Mouse (Mus musculus): ENCODE measurements around the gene Tmtc1. TPM values are rescaled to one million over a fixed set of nuclear protein-coding genes. Genes with fewer than 3 reads are reported as not detected.

Gene Tmtc1
- polyA plus RNA-seq, 1 experiment from 2014 or later, result 3.6 TPM

DNA sequence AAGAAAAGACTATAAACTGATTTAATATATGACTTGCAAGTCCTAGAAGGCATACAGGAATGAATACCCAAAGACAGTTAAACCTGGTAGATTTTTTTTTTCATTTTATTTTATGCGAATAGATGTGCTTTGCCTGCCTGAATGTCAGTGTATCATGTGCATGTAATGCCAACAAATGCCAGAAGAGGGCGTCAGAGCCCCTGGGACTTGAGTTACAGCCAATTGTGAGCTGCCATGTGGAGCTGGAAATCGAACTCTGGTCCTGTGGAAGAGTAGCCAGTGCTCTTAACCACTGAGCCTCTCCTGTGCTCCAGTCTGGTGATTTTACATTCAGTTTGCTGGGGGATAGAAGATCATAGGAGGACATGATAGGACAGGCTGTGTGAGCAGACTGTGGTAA lies 4.0 kb upstream of the Tmtc1 start:
- ATAC-seq (ENCODE audit: low FRiP score, low read depth), result no peak
- Histone ChIP-seq H3K36me3 (no peaks in the 10 kb centered on the region), H3K27me3 (no peaks in the 10 kb centered on the region), H3K9me3 (no peaks in the 10 kb centered on the region), H3K4me2 (no peak overlapping the region), H3K4me3 (no peak overlapping the region), H3K9ac (no peak overlapping the region), H3K4me1 (replicated peaks) (peaks cover 14% of the 10 kb centered on the region), H3K27ac (replicated peaks) (no peak overlapping the region)
- WGBS, result 73% methylated on average over 3 of the region's 3 CpGs

DNA sequence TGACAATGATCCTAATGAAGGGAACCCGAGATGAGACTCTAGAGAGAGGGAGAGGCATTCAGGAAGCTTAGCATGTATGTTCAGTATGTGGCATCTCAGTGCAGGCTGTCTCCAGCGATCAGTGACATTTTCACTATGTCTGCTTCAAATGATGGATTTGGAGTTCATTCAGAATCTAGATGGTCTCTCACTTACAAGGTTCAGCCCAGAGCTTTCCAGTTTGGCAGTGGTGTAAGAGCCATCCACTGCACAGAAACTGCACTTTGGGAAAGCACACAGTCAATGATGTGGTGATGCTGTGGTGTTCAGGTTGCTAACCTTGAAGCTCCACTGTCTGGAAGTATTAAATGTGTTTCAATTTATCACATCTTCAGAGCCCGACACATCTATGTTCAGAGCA lies 1.9 kb upstream of the Tmtc1 start:
- H3K27me3 ChIP-seq, result no peaks in the 10 kb centered on the region; the same call in 1 of the 2 replicates
- 58% methylated on average over 3 of the region's 3 CpGs for WGBS
- peaks cover 33% of the 10 kb centered on the region for H3K4me1 ChIP-seq (replicated peaks)
- no peaks in the 10 kb centered on the region for H3K36me3 ChIP-seq
- no peak overlapping the region for H3K27ac ChIP-seq (replicated peaks)
- no peak overlapping the region for H3K9ac ChIP-seq
- H3K4me3 ChIP-seq, result no peak overlapping the region
- H3K9me3 ChIP-seq, result no peaks in the 10 kb centered on the region
- H3K4me2 ChIP-seq, result no peak overlapping the region
- no peak for ATAC-seq (ENCODE audit: low FRiP score, low read depth)

DNA sequence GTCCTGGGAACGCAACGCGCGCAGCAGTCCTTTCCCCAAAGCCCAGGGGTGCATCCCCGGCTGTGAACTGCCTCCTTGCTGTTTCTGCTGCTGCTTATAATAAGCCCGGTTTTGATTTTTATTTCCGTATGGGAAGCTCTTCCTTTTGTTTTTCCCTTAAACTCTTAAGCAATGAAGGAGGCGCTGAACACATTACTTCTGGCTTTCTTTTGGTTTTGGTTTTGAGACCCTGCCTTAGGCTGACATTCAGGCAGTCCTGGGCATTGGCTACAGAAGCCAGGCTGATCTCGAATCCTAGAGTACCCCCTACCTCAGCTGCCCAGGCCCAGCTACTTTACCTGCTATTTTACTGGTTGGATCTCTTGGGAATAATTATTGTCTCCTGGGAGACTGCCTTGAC lies 607 bp upstream of the Tmtc1 start:
- Histone ChIP-seq H3K4me3 (peak overlapping the region; percentile 87), H3K4me1 (replicated peaks) (peaks cover 33% of the 10 kb centered on the region), H3K27me3 (no peaks in the 10 kb centered on the region; the same call in 1 of the 2 replicates), H3K9ac (peak overlapping the region; percentile 81), H3K27ac (replicated peaks) (peak overlapping the region; percentile 80), H3K36me3 (no peaks in the 10 kb centered on the region), H3K9me3 (no peaks in the 10 kb centered on the region), H3K4me2 (peak overlapping the region; percentile 92)
- WGBS, result 1% methylated on average over 9 of the region's 9 CpGs
- ATAC-seq (ENCODE audit: low FRiP score, low read depth), result no peak

DNA sequence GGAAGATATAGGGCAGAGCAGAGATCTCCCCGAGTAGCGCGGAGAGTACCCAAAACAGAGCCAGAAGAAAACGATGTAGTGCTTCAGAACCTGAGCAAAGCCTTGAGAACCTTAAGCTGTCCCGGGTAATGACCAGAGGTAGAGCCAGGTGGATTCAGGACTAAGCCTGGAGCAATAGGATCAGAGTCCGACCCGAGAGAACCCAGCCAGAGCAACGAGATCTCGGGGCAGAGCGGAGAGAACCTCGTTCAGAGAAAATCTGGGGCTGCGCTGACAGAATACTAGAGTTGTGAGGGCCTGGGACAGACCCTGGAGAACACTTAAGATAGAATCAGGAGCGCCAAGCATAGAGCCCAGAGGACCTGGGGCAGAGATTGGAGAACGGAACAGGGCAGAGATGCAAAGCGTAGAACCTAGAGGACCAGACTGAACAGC lies 881 bp downstream of the Tmtc1 start:
- ATAC-seq (ENCODE audit: low FRiP score, low read depth), result 0 out of 2 replicates have a peak, but pooled peaks have one; percentile 8
- H3K4me3 ChIP-seq, result peak overlapping the region; percentile 87
- 3% methylated on average over 15 of the region's 15 CpGs for whole genome bisulfite sequencing
- H3K27ac ChIP-seq (replicated peaks), result peak overlapping the region; percentile 80; the same call in 1 of the 2 replicates
- H3K4me1 ChIP-seq (replicated peaks), result peaks cover 33% of the 10 kb centered on the region
- H3K4me2 ChIP-seq, result peak overlapping the region; percentile 92
- no peaks in the 10 kb centered on the region; the same call in 1 of the 2 replicates for H3K27me3 ChIP-seq
- peak overlapping the region; percentile 81 for H3K9ac ChIP-seq
- no peaks in the 10 kb centered on the region for H3K36me3 ChIP-seq
- H3K9me3 ChIP-seq, result no peaks in the 10 kb centered on the region

DNA sequence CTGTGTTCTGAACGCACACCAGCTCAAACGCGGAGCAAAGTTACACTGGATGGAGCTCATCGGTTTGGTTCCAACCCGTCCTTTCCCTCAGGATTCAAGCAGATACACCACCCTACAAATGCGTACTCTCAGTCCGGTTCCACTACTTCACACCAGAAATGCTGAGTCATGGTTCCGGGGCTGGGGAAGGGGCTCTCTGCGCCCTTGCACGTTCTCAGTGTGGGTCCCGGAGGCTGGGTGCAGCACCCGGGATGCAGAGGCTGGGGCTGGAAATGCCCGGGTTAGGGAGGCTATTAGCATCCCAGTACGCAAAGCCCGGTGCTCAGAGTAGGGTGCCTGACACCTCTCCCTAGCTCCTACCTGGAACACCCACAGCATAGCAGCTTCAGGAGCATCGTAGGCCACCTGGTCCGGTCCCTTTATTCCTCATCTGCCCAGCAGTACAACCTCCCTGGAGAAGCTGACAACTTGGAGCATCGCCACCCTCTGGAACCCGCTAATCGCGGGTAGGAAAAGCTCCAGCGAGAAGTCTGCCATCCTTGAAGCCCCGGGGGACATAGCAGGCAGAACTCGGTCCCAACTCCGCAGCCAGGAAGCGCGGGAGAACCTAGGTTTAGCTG lies 1.4 kb downstream of the Tmtc1 start:
- Histone ChIP-seq H3K27me3 (no peaks in the 10 kb centered on the region; the same call in 1 of the 2 replicates), H3K36me3 (no peaks in the 10 kb centered on the region), H3K27ac (replicated peaks) (peak overlapping the region; percentile 80; the same call in 1 of the 2 replicates), H3K9me3 (no peaks in the 10 kb centered on the region), H3K4me2 (peak overlapping the region; percentile 92), H3K4me1 (replicated peaks) (peaks cover 33% of the 10 kb centered on the region), H3K4me3 (peak overlapping the region; percentile 87), H3K9ac (peak overlapping the region; percentile 81)
- WGBS, result under 1% methylated on average over 27 of the region's 27 CpGs
- peak; percentile 21; the same call in 1 of the 2 replicates for ATAC-seq (ENCODE audit: low FRiP score, low read depth)

DNA sequence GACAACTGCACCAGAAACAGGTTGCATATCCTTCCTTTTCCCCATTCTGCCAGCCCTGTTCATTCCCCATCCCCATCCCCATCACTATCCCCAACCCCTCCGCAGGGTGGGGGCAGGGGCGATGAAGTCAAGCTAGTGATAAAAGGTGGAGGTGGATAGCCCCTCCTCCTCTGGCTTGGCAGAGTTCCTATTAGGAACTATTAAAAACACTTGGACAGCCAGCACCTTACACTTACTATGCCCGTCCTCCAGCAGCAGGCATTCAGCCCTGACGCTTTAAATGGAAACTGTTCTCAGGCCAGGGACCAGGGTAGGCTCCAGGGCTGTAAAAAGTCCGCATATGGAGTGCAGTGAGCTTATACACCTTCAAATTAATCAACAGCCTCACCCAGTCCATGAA lies 2.3 kb downstream of the Tmtc1 start:
- Histone ChIP-seq H3K27ac (replicated peaks) (no peak overlapping the region), H3K9ac (peak overlapping the region; percentile 81; the same call in 1 of the 2 replicates), H3K4me3 (peak overlapping the region; percentile 87), H3K27me3 (no peaks in the 10 kb centered on the region; the same call in 1 of the 2 replicates), H3K4me1 (replicated peaks) (peaks cover 33% of the 10 kb centered on the region), H3K9me3 (no peaks in the 10 kb centered on the region), H3K4me2 (peak overlapping the region; percentile 92), H3K36me3 (no peaks in the 10 kb centered on the region)
- WGBS, result 8% methylated on average over 5 of the region's 5 CpGs
- no peak for ATAC-seq (ENCODE audit: low FRiP score, low read depth)

DNA sequence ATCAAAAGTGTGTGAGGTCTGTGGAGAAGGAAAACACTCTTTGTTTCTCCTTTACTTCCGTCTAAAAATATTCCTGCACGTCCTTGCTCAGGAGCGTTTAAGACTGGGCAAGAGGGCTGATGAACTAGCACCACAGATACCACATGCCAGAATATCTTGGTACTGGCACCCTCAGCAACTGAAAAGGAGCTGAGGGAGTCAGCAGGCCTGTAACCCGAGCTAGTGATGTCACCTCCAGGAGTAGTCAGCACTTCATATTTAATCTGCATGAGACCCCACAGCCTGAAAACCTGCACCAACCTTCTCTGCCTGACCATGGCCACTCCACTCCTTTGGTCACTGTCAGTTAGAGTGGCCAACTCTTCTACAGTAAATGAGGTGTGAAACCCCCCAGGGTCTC lies 5.1 kb downstream of the Tmtc1 start:
- Histone ChIP-seq H3K4me2 (no peak overlapping the region), H3K4me1 (replicated peaks) (peaks cover 27% of the 10 kb centered on the region), H3K4me3 (no peak overlapping the region), H3K36me3 (no peaks in the 10 kb centered on the region), H3K27me3 (no peaks in the 10 kb centered on the region; the same call in 1 of the 2 replicates), H3K9ac (no peak overlapping the region), H3K9me3 (no peaks in the 10 kb centered on the region), H3K27ac (replicated peaks) (no peak overlapping the region)
- WGBS, result 83% methylated on average over 4 of the region's 4 CpGs
- no peak for ATAC-seq (ENCODE audit: low FRiP score, low read depth)

DNA sequence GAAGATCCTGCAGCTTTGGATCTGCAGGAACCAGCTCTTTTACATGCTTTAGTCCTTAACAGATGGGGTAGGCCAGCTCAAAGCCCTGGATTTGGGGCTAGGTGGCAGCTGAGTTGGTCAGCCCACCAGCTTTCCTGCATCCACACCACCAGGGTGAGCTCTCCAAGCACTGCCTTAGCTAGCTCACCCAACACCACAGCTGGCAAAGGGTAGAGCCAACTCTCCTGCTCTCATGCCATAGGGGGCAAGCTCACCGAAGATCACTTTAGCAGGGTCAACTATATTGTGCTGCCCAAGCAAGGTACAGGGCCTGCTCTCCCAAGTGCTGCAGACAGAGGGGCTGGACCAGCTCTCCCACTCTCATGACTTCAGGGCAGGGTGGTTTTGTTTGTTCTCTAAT lies 6.6 kb downstream of the Tmtc1 start:
- Histone ChIP-seq H3K9ac (no peak overlapping the region), H3K4me1 (replicated peaks) (peaks cover 13% of the 10 kb centered on the region), H3K9me3 (no peaks in the 10 kb centered on the region), H3K27ac (replicated peaks) (no peak overlapping the region), H3K27me3 (no peaks in the 10 kb centered on the region; the same call in 1 of the 2 replicates), H3K4me2 (no peak overlapping the region), H3K4me3 (no peak overlapping the region), H3K36me3 (no peaks in the 10 kb centered on the region)
- WGBS, result 83% methylated on average over 1 of the region's 1 CpGs
- ATAC-seq (ENCODE audit: low FRiP score, low read depth), result no peak

DNA sequence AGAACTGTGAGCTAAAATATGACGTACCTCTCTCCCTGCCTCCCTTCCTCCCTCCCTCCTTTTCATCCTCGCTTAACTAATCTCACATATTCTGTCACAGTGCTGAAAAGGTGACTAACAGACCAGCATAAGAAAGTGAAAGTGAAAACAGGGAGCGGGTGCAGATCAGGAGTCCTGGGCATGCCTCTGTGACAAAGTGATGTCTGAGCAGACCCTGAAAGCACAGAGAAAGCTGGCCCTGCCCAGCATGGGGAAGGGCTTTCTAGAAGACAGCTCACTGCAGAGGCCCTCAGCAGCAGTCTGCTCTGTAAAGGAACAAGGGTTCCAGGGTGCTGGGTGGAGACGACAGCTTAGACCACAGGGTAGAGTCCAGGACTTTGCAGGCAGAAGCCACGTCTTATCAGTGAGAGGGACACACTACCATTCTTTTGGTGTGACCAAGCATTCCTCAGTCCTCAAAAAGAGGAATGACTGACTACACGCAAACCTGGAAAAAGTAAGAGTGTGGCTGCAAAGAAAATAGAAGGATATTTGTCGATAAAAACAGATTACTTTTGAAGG lies 7.7 kb downstream of the Tmtc1 start:
- Histone ChIP-seq H3K9ac (no peak overlapping the region), H3K27ac (replicated peaks) (no peak overlapping the region), H3K27me3 (no peaks in the 10 kb centered on the region; the same call in 1 of the 2 replicates), H3K9me3 (no peaks in the 10 kb centered on the region), H3K4me1 (replicated peaks) (peaks cover 3% of the 10 kb centered on the region; the same call in 1 of the 2 replicates), H3K36me3 (no peaks in the 10 kb centered on the region), H3K4me3 (no peak overlapping the region), H3K4me2 (no peak overlapping the region)
- ATAC-seq (ENCODE audit: low FRiP score, low read depth), result no peak
- 87% methylated on average over 7 of the region's 7 CpGs for WGBS

DNA sequence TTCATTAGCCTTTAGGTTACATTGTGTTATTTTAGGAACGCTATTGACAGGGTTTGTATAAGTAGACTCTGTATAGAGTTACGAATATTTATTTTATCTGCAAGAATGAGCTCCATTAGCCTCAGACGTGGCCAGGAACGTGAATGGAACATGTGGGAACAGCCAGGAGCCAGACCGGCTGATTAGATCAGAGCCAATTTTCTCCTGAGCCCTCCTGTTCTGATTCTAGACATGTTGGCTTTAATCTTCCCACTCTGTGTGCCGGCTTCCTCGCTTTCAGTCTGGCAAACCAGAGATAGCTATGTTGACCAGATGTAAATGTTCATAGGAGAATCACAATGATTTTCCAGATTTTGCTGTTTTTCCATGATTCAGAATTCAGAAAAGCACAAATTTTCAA lies 22.6 kb downstream of the Tmtc1 start:
- no peaks in the 10 kb centered on the region for H3K4me1 ChIP-seq (replicated peaks)
- no peak overlapping the region for H3K27ac ChIP-seq (replicated peaks)
- no peak overlapping the region for H3K4me3 ChIP-seq
- H3K9me3 ChIP-seq, result no peaks in the 10 kb centered on the region
- ATAC-seq (ENCODE audit: low FRiP score, low read depth), result no peak
- no peaks in the 10 kb centered on the region for H3K27me3 ChIP-seq
- H3K9ac ChIP-seq, result no peak overlapping the region
- no peak overlapping the region for H3K4me2 ChIP-seq
- WGBS, result 56% methylated on average over 7 of the region's 7 CpGs
- no peaks in the 10 kb centered on the region for H3K36me3 ChIP-seq

DNA sequence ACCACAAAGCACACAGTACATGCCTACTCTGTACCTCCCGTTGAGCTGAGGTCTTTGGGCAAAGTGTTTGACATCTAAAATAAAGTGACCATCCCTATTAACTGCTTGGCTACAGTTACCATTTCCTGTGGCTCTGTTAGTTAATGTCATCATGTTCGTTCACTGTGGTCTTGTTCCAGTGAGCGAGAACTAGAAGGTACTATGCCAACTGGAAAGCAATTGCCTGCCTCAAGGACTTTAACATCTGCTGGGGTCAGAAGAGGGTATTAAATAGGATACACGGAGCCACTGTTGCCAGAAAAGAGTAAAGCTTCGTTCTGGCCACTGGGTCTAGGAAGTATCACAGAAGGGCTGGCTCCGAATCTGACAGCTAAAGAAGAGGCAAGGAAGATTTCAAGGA lies 23.8 kb downstream of the Tmtc1 start:
- Histone ChIP-seq H3K27me3 (no peaks in the 10 kb centered on the region), H3K4me1 (replicated peaks) (no peaks in the 10 kb centered on the region), H3K9me3 (no peaks in the 10 kb centered on the region), H3K9ac (no peak overlapping the region), H3K4me3 (no peak overlapping the region), H3K27ac (replicated peaks) (no peak overlapping the region), H3K4me2 (no peak overlapping the region), H3K36me3 (no peaks in the 10 kb centered on the region)
- 78% methylated on average over 6 of the region's 6 CpGs for WGBS
- no peak; the same call in 1 of the 2 replicates for ATAC-seq (ENCODE audit: low FRiP score, low read depth)

DNA sequence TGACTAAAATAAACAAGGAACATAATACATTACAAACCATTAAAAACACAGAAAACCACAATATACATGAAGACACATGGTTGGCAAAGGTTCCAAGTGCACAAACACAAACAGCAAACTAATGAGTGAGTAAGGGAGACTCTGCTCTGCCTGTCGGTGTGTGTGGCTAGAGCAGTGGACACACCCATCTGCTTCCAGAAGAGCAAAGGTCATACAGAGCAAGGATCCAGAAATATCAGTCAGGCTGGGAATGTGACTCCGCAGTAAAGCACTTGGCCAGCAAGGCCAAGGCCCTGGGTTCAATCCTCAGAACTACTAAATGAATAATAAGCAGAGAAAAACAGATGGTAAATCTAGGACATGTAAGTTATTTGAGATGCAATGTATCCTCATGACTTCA lies 27.6 kb downstream of the Tmtc1 start:
- WGBS, result 74% methylated on average over 2 of the region's 2 CpGs
- H3K27ac ChIP-seq (replicated peaks), result no peak overlapping the region

More for the DNA sequence above, 27.6 kb downstream of the Tmtc1 start:
- Histone ChIP-seq H3K4me3 (no peak overlapping the region), H3K4me2 (no peak overlapping the region), H3K27me3 (no peaks in the 10 kb centered on the region), H3K9me3 (no peaks in the 10 kb centered on the region), H3K4me1 (replicated peaks) (no peaks in the 10 kb centered on the region), H3K9ac (no peak overlapping the region), H3K36me3 (no peaks in the 10 kb centered on the region)
- no peak for ATAC-seq (ENCODE audit: low FRiP score, low read depth)

Measured in hindbrain, embryonic 15.5 days (tissue).